Mouse (Mus musculus): ENCODE measurements around the gene Cx3cr1. TPM values are rescaled to one million over a fixed set of nuclear protein-coding genes. Genes with fewer than 3 reads are reported as not detected.

Gene Cx3cr1
- polyA plus RNA-seq, 1 experiment, result 7.5 TPM

GRCm38 (mm10) chr9:120010781-120011511 lies 58.7 kb downstream of the Cx3cr1 start:
- DNase-seq, result peak; percentile 97
- H3K27ac ChIP-seq (ENCODE audit: control insufficient read depth, insufficient read depth, low read length), result no peak overlapping the region
- H3K27me3 ChIP-seq (ENCODE audit: control insufficient read depth, insufficient read depth, low read length), result no peaks in the 10 kb centered on the region

DNA sequence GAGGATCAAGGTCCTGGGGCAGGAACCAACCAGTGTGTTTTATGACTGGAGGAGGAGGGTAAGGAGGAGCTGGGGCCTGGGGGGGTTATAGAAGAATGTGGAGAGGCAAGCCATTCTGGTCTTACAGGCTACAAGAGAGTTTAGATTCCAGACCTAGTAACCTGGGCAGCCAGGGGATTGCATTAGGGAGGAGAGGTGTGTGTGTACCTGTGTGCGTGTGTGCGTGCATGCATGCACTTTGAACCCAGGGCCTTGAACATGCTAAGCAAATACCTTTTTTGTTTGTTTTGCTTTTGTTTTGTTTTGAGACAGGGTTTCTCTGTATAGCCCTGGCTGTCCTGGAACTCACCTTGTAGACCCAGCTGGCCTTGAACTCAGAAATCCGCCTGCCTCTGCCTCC lies 59.8 kb downstream of the Cx3cr1 start:
- no peak for DNase-seq
- Histone ChIP-seq H3K4me3 (ENCODE audit: control insufficient read depth, insufficient read depth, low read length) (no peak overlapping the region), H3K27ac (ENCODE audit: control insufficient read depth, insufficient read depth, low read length) (no peak overlapping the region), H3K27me3 (ENCODE audit: control insufficient read depth, insufficient read depth, low read length) (no peaks in the 10 kb centered on the region), H3K4me1 (replicated peaks; ENCODE audit: control insufficient read depth, insufficient read depth, low read length) (peaks cover 5% of the 10 kb centered on the region), H3K36me3 (ENCODE audit: control insufficient read depth, insufficient read depth, low read length) (no peaks in the 10 kb centered on the region)
- TF ChIP-seq CTCF (IDR thresholded peaks at IDR 0.05; ENCODE audit: borderline replicate concordance, control insufficient read depth, extremely low read depth, insufficient read depth, low read length, poor library complexity) (no peak), POLR2A (IDR thresholded peaks at IDR 0.05; ENCODE audit: control insufficient read depth, extremely low read depth, insufficient read depth, low read length, poor library complexity) (no peak)
- WGBS, result over 99% methylated on average over 3 of the region's 3 CpGs

More at GRCm38 (mm10) chr9:120010781-120011511, 58.7 kb downstream of the Cx3cr1 start:
- peak overlapping the region; percentile 10; the same call in 1 of the 2 replicates for H3K4me3 ChIP-seq (ENCODE audit: control insufficient read depth, insufficient read depth, low read length)
- 6% methylated on average over 60 of the region's 60 CpGs for WGBS
- no peaks in the 10 kb centered on the region for H3K36me3 ChIP-seq (ENCODE audit: control insufficient read depth, insufficient read depth, low read length)
- no peak; the same call in 1 of the 2 replicates for TF ChIP-seq POLR2A (IDR thresholded peaks at IDR 0.05; ENCODE audit: control insufficient read depth, extremely low read depth, insufficient read depth, low read length, poor library complexity)
- TF ChIP-seq CTCF (IDR thresholded peaks at IDR 0.05; ENCODE audit: borderline replicate concordance, control insufficient read depth, extremely low read depth, insufficient read depth, low read length, poor library complexity), result 0 out of 2 replicates have a peak, but pooled peaks have one; percentile 54
- H3K4me1 ChIP-seq (replicated peaks; ENCODE audit: control insufficient read depth, insufficient read depth, low read length), result peaks cover 5% of the 10 kb centered on the region

DNA sequence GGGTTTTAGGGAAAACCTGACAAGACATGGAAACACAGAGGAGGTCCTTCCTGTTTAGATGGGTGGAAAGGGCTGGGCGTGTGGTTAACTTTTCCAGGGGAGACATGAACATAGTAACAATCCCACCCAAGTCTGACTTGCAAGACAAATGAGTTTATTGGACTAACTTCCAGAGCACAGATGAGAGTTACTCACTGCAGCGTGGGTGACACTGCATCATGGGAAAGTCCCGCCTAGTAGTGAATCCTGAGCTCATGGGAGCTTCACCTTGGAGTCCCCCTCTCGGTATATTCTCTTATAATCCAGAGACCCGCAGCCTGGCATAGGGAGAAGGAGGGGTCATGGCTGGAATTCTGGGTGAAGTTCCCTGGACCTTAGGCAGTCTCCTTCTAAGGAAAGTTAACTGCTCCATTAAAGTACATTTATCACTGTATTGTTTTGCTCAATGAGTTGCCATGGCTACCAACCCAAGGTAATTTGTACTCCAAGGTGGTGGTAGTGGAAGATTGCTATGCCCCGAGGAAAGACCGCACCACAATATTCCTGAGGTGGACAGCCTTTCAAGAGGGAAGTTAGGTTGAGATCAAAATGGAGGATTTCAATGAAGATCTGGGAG lies 60.3 kb downstream of the Cx3cr1 start:
- no peak overlapping the region for H3K4me3 ChIP-seq (ENCODE audit: control insufficient read depth, insufficient read depth, low read length)
- no peaks in the 10 kb centered on the region for H3K36me3 ChIP-seq (ENCODE audit: control insufficient read depth, insufficient read depth, low read length)
- WGBS, result 91% methylated on average over 7 of the region's 7 CpGs
- no peak for DNase-seq
- TF ChIP-seq CTCF (IDR thresholded peaks at IDR 0.05; ENCODE audit: borderline replicate concordance, control insufficient read depth, extremely low read depth, insufficient read depth, low read length, poor library complexity) (no peak), POLR2A (IDR thresholded peaks at IDR 0.05; ENCODE audit: control insufficient read depth, extremely low read depth, insufficient read depth, low read length, poor library complexity) (no peak)
- H3K4me1 ChIP-seq (replicated peaks; ENCODE audit: control insufficient read depth, insufficient read depth, low read length), result peaks cover 5% of the 10 kb centered on the region
- H3K27me3 ChIP-seq (ENCODE audit: control insufficient read depth, insufficient read depth, low read length), result no peaks in the 10 kb centered on the region
- H3K27ac ChIP-seq (ENCODE audit: control insufficient read depth, insufficient read depth, low read length), result no peak overlapping the region

DNA sequence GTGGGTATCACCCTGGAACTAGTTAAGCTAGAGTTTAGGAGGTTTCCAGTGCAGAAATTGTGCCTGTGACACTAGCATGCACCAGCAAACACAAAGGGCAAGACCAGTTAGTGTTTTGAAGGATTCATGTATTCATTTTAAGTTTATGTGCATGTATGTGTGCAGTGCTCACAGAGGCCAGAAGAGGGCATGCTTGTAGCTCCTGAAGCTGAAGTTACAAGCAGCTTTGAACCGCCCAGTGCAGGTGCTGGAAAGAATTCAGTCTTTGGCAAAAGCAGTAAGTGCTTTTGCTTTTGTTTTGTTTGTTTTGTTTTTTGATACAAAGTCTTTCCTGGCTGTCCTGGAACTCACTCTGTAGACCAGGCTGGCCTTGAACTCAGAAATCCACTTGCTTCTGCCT lies 61.8 kb downstream of the Cx3cr1 start:
- Histone ChIP-seq H3K27ac (ENCODE audit: control insufficient read depth, insufficient read depth, low read length) (no peak overlapping the region), H3K4me1 (replicated peaks; ENCODE audit: control insufficient read depth, insufficient read depth, low read length) (peaks cover 5% of the 10 kb centered on the region)
- 100% methylated on average over 1 of the region's 1 CpGs for WGBS

GRCm38 (mm10) chr9:120005936-120006335 lies 63.7 kb downstream of the Cx3cr1 start:
- TF ChIP-seq POLR2A (IDR thresholded peaks at IDR 0.05; ENCODE audit: control insufficient read depth, extremely low read depth, insufficient read depth, low read length, poor library complexity) (no peak), CTCF (IDR thresholded peaks at IDR 0.05; ENCODE audit: borderline replicate concordance, control insufficient read depth, extremely low read depth, insufficient read depth, low read length, poor library complexity) (no peak)
- no peak overlapping the region for H3K27ac ChIP-seq (ENCODE audit: control insufficient read depth, insufficient read depth, low read length)
- 97% methylated on average over 3 of the region's 3 CpGs for WGBS
- peaks cover 13% of the 10 kb centered on the region for H3K4me1 ChIP-seq (replicated peaks; ENCODE audit: control insufficient read depth, insufficient read depth, low read length)
- no peaks in the 10 kb centered on the region for H3K27me3 ChIP-seq (ENCODE audit: control insufficient read depth, insufficient read depth, low read length)
- H3K36me3 ChIP-seq (ENCODE audit: control insufficient read depth, insufficient read depth, low read length), result no peaks in the 10 kb centered on the region
- no peak overlapping the region for H3K4me3 ChIP-seq (ENCODE audit: control insufficient read depth, insufficient read depth, low read length)
- no peak for DNase-seq

More for the DNA sequence above, 61.8 kb downstream of the Cx3cr1 start:
- DNase-seq, result no peak
- H3K27me3 ChIP-seq (ENCODE audit: control insufficient read depth, insufficient read depth, low read length), result no peaks in the 10 kb centered on the region
- H3K36me3 ChIP-seq (ENCODE audit: control insufficient read depth, insufficient read depth, low read length), result no peaks in the 10 kb centered on the region
- TF ChIP-seq CTCF (IDR thresholded peaks at IDR 0.05; ENCODE audit: borderline replicate concordance, control insufficient read depth, extremely low read depth, insufficient read depth, low read length, poor library complexity) (no peak), POLR2A (IDR thresholded peaks at IDR 0.05; ENCODE audit: control insufficient read depth, extremely low read depth, insufficient read depth, low read length, poor library complexity) (no peak)
- no peak overlapping the region for H3K4me3 ChIP-seq (ENCODE audit: control insufficient read depth, insufficient read depth, low read length)

GRCm38 (mm10) chr9:120002893-120003292 lies 66.8 kb downstream of the Cx3cr1 start:
- H3K4me3 ChIP-seq (ENCODE audit: control insufficient read depth, insufficient read depth, low read length), result no peak overlapping the region
- no peak for DNase-seq
- WGBS, result 85% methylated on average over 5 of the region's 5 CpGs
- H3K27me3 ChIP-seq (ENCODE audit: control insufficient read depth, insufficient read depth, low read length), result no peaks in the 10 kb centered on the region
- H3K4me1 ChIP-seq (replicated peaks; ENCODE audit: control insufficient read depth, insufficient read depth, low read length), result peaks cover 8% of the 10 kb centered on the region
- H3K36me3 ChIP-seq (ENCODE audit: control insufficient read depth, insufficient read depth, low read length), result no peaks in the 10 kb centered on the region
- no peak for TF ChIP-seq CTCF (IDR thresholded peaks at IDR 0.05; ENCODE audit: borderline replicate concordance, control insufficient read depth, extremely low read depth, insufficient read depth, low read length, poor library complexity)
- no peak for TF ChIP-seq POLR2A (IDR thresholded peaks at IDR 0.05; ENCODE audit: control insufficient read depth, extremely low read depth, insufficient read depth, low read length, poor library complexity)
- H3K27ac ChIP-seq (ENCODE audit: control insufficient read depth, insufficient read depth, low read length), result no peak overlapping the region
